Mouse (Mus musculus): ENCODE measurements at regions not wholly inside any gene's neighbourhood (a gene's known extent, or its start where the extent isn't known, plus 50 kb on each side); places are given as distances from the start of the nearest gene placed in this dataset.

- DNase-seq: no peak
Observed at GRCm38 (mm10) chr10:37589889-37590288, 451.2 kb upstream of the Marcks start.

- DNase-seq: no peak
Observed at GRCm38 (mm10) chr10:37589009-37589408, 450.3 kb upstream of the Marcks start.

GRCm38 (mm10) chr10:37571171-37571570 is 432.5 kb upstream of the Marcks start:
- DNase-seq: no peak

DNA sequence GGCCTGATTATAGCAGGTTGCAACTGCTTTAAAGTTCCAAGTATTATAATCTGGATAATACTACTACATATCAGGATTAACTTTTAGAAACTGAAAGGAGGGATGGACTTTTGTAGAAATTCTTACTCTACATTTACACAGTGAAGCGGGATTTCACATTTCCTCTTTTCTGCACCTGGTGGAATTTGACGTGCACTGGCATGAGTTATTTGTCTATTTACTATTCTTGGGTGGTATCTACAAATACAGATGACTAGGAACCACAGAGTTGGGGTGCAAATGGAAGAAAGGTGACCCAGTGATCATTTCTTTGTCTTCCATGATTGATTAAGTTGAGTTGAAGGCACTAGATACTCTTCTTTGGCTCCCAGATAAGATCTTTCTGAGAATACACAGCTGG is 423.0 kb upstream of the Marcks start:
- DNase-seq: no peak

DNA sequence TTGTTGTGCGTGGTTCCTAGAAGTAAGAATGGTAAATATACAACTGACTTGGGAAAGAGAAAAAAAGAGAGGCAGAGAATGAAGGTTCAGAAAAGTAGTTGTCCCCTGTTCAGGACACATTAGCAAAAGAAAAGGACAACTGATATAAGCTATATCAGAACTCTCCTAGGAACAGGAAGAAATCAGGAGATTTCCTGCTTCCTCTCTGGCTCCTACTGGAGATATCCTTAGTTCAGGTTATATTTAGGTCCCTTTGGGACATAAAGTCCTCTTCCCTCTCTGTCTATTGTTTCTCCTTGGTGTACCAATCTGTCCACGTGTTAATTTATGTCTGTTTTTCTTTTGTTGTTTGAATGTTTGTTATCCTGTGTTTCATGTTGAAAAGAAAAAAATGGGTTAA is 410.7 kb upstream of the Marcks start:
- DNase-seq: no peak

GRCm38 (mm10) chr10:37540703-37541102 is 402.0 kb upstream of the Marcks start:
- no peak for DNase-seq

DNA sequence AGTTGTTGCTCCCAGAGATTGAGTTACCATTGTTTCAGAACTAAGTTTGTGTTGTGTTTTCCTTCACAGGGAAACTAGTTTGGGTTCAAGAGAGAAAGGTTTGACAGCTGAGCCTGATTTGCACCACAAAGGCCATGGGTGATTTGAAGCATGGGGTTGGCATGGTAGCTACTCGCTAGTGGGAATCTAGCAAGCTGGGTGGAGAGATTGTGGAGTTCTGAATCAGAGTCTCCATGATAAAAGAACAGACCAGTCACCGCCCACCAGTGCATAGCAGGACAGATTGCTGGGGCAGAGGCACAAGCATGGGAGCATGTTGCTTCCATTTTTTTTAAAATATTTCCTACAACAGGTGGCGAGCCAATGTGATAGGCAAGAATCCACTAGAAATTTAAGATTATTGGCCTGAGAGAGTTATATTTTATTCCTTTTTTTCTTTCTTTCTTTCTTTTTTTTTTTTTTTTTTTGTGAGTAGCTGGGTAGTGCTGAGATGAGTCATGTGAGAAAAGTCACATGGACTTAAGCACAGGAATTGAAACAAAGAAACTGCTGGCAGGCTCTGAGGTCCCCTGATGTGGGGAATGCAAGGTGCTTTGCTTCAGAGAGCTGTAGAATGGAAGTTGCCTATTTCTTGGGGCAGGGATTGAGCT is 367.4 kb upstream of the Marcks start:
- DNase-seq: no peak

- DNase-seq: peak; percentile 10
Observed at GRCm38 (mm10) chr10:37504468-37504867, 365.7 kb upstream of the Marcks start.

- DNase-seq: no peak
Observed at GRCm38 (mm10) chr10:37502505-37502904, 363.8 kb upstream of the Marcks start.

GRCm38 (mm10) chr10:37501043-37501442 is 362.3 kb upstream of the Marcks start:
- DNase-seq: no peak

DNA sequence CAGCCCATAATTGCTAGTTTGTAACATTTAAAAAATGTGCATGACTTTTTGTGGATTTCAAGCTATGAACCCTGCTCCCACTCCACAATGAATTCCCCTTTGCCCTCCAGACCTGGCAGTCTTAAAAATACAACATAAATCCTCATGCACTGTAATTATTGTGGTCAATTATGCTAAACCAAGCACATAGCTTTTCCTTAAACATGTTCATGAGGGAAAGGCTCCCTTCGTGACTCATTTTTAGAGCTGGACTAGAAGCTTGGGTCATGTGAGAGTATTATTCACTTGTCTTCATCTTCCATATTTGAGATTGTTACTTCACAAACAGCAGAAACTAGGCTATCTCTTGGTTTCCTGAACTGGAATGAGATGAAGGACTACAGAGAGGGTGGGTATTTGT is 356.7 kb upstream of the Marcks start:
- no peak for DNase-seq

DNA sequence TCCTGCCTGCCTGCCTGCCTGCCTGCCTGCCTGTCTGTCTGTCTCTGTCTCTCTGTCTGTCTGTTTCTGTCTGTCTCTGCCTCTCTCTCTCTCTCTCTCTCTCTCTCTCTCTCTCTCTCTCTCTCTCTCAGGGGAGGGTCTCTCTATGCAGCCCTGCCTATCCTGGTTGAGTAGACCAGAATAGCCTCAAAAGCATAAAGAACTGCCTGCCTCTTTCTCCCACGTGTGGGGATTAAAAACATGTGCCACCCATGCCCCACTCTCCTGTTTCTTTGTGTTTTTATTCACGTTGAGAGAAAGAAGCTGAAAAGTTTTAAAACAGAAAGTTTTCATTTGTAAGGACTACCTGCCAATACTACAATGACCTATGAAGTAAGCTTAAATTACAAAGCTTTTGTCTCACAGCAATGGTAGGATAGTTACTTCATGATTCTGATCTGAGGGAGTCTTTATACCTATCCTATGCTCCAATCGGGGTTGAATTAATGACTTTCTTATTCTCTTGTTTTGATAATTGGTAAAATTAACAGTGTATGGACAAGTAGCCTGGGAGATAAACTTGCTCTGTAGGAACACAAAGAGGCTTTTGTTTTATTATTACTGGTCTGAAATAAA is 355.9 kb upstream of the Marcks start:
- DNase-seq: no peak

GRCm38 (mm10) chr10:37494098-37494497 is 355.4 kb upstream of the Marcks start:
- DNase-seq: no peak

- DNase-seq: no peak
Observed at GRCm38 (mm10) chr10:37484311-37485023, 345.7 kb upstream of the Marcks start.

DNA sequence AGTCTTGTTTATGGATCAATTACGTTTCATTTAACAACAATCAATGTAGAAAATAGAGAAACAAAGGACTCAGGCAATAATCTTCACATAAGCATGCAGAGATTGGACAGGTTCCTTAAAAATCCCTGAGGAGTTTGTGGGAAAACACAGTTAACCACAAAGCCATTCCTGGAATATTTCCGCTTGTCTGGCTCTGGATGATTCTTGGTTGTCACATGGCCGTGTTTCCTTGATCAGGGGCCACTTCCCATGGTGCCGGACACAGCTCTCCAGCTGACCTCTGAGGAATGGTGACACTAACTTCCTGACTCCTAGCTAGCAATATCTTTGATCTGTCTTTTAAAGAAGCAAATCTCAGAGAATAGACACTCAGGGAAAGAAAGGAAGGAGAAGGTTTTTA is 344.8 kb upstream of the Marcks start:
- DNase-seq: peak; percentile 10

DNA sequence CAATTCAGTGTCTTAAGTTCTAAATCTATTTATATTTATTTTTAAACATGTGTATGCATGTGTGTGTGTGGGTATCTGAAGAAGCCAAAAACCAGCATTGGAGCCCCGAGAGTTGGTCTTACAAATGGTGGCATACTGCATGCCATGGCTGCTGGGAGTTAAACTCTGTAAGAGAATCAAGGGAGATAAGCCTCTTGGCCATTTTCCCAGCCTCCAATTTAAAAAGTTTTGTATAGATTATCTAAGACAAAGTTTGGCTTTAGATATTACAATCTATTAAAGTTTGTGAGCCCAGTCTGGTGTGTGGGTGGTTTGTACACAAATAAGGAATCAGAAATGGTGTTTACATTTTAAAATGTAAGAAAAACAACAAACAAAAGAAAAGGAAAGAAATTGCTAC is 343.2 kb upstream of the Marcks start:
- no peak for DNase-seq

DNA sequence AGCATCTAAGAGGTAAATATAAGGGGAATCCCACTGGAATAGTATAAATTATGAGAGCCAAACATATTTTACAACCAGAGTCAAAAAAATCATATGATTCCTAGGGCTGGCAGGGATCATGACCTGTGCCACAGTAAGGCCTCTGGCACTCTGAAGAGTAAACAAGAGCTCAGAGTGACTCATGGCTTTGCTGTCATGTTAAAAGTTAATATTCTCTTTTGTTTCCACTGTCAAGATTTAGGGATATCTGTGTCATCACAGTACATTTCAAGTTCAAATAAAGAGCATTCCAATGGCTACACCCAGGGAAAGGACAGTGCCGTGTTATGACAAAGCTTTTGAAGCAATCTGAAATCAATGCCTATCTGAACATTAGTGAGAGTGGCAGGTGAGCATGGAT is 341.6 kb upstream of the Marcks start:
- DNase-seq: peak; percentile 15

DNA sequence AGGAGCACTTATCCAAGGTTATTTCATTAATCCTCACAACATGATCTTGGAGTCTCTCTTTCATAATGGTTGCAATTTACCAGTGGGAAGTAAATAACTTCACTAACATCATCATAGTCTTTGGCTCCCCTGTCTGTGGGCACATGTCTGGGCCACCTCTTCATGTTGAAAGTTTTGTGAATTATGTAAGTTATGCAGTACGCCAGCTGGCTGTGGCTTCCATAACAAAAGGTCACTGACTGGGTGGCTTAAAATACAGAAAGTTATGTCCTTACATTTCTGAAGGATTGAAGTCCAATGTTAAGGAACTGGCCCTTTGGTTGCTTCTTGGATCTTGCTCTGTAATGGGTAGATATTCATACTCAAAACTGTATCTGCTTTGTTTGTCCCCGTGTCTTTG is 339.4 kb upstream of the Marcks start:
- DNase-seq: peak; percentile 10

- no peak for DNase-seq
Observed at GRCm38 (mm10) chr10:37473086-37473485, 334.4 kb upstream of the Marcks start.

- DNase-seq: no peak
Observed at GRCm38 (mm10) chr10:37457384-37457783, 318.7 kb upstream of the Marcks start.

- no peak for DNase-seq
Observed at GRCm38 (mm10) chr10:37449894-37450293, 311.2 kb upstream of the Marcks start.

DNA sequence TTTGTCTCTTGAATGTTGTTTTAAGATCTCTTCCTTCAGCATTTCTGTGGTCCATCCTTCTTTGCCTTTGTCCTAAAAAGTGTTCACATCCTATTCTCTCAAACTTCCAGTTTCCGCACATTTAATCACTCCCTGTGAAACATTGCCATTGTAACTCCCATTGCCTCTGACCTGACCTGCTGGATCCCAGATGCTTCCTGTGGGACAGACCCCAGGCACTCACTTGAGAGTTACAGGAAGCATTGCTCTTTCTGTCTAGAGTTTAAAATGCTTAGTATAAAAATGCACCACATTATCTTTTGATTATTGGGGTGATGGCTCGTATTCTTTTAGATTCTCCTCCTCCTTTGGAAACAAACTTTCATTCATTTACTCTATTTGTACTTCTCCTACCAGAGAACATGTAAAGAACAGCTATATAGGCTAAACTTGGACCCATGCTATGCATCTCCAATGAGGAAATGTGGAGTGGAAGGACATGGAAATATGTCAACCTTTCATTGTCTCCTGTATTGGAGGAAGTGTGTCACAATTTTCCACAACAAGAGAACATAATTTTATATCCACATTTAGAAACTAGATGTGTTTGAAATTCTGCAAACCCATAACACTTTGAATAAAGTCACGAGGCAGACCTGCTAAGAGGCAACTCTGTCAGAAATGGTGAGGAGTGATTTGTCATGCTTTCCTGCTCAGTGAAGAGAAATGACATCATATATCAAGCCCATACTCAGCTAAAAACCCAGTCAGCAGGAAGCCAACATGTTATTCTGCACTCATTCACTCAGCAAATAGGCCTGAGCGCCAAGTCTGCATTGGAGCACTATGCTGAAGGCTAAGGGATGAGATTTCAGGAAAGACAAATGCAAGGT is 308.8 kb upstream of the Marcks start:
- peak; percentile 8 for DNase-seq
